ENCODE assay signal across 19 mouse cellular contexts in genomic region chrX:6345273-6345959, GRCm38 (mm10). TPM values are rescaled to one million over a fixed set of nuclear protein-coding genes. Genes with fewer than 3 reads are reported as not detected.
"Had no signal": no experiment of that assay in that cellular context is flagged by ENCODE, and none has a peak within 500 bp of the region (broad histone marks: within the 10 kb centered on the region; RNA-seq: fewer than 3 reads in every experiment).

No protein-coding gene starts in this region.

- H3K9ac ChIP-seq: intestine, embryonic 15.5 days; limb, embryonic 12.5 days; liver, embryonic 13.5 days; liver, postnatal 0 days; neural tube, embryonic 15.5 days had no signal

- H3K36me3 ChIP-seq: intestine, embryonic 15.5 days; limb, embryonic 12.5 days; liver, embryonic 13.5 days; midbrain, embryonic 10.5 days; neural tube, embryonic 15.5 days had no signal

- H3K27ac ChIP-seq: intestine, embryonic 15.5 days; kidney, postnatal 0 days; layer of hippocampus, adult 2 months; limb, embryonic 12.5 days; liver, embryonic 13.5 days; midbrain, embryonic 10.5 days; neural tube, embryonic 15.5 days had no signal

- DNase-seq: kidney, adult 18-20 months; liver; liver, embryonic 13.5 days; liver, postnatal 0 days; midbrain, embryonic 14.5 days; right cerebral cortex, adult 18-20 months; right cerebral cortex, postnatal 25 days; thymus, postnatal 4 days had no signal

- H3K4me1 ChIP-seq: intestine, embryonic 15.5 days; limb, embryonic 12.5 days; liver, embryonic 13.5 days; midbrain, embryonic 10.5 days; neural tube, embryonic 15.5 days had no signal

- ATAC-seq: intestine, embryonic 15.5 days; liver, postnatal 0 days had no signal

- H3K27me3 ChIP-seq: intestine, embryonic 15.5 days; limb, embryonic 12.5 days; liver, embryonic 13.5 days; neural tube, embryonic 15.5 days had no signal

- H3K4me2 ChIP-seq: intestine, embryonic 15.5 days; limb, embryonic 12.5 days; liver, embryonic 13.5 days; neural tube, embryonic 15.5 days had no signal

- H3K9me3 ChIP-seq: intestine, embryonic 15.5 days; limb, embryonic 12.5 days; liver, embryonic 13.5 days; midbrain, embryonic 10.5 days; neural tube, embryonic 15.5 days had no signal

- H3K4me3 ChIP-seq: intestine, embryonic 15.5 days; layer of hippocampus, adult 2 months; limb, embryonic 12.5 days; liver, embryonic 13.5 days; midbrain, embryonic 10.5 days; myocyte; neural tube, embryonic 15.5 days had no signal

RNA-seq across cellular contexts. Expression of gene Bmp15, which starts 24.9 kb away (rescaled TPM):
- polyA plus RNA-seq: liver, embryonic 13.5 days; liver, postnatal 0 days; midbrain, embryonic 10.5 days; myocyte; neural tube, embryonic 11.5 days; small intestine, adult 2 months; stomach, embryonic 16.5 days; thymus, postnatal 0 days had no signal
